Mouse (Mus musculus) gastrocnemius, postnatal 36 days (tissue): ENCODE measurements around the gene Creld2. TPM values are rescaled to one million over a fixed set of nuclear protein-coding genes. Genes with fewer than 3 reads are reported as not detected.
A peak's percentile ranks its signal among the peaks of the same experiment; 100 is the strongest.

Source experiments
- DNase-seq, 2 experiments: peaks; one replicate each; pipeline ENCODE4 v3.0.0; 2022
- intact Hi-C: fragments of 180-260 bp; cut with DNase I; formaldehyde crosslinking; loops from one replicate; pipeline ENCODE4 v1.15.1; 2025
- total RNA-seq, 2 experiments: library from RNA; stranded (reverse); gene quantifications; 2 replicates each; pipeline ENCODE4 v1.2.3; 2021

Gene Creld2
- total RNA-seq, 2 experiments from 2014 or later = 6.6 to 8.9 TPM

- intact Hi-C loops = loop anchor here (1.0 to 5.0 kb wide), 3 partner anchors 48 to 249 kb away; partner anchors contain the start of gene Trabd
Measured at GRCm38 (mm10) chr15:88827991-88828799, 8.7 kb downstream of the Creld2 start.

GRCm38 (mm10) chr15:88828800-88829705 lies 9.6 kb downstream of the Creld2 start:
- intact Hi-C loops = loop anchor here (1.0 to 5.0 kb wide), 3 partner anchors 47 to 248 kb away; partner anchors contain the start of gene Trabd
- DNase-seq = peak; percentile 86 to 88

More at GRCm38 (mm10) chr15:88827991-88828799, 8.7 kb downstream of the Creld2 start:
- DNase-seq = peak; percentile 56 to 61

GRCm38 (mm10) chr15:88829791-88830440 lies 10.5 kb downstream of the Creld2 start:
- DNase-seq = no peak
- intact Hi-C loops = loop anchor here (5.0 kb wide), 1 partner anchor 247 kb away; the partner anchor contains the start of gene Trabd

GRCm38 (mm10) chr15:88830696-88831095 lies 11.2 kb downstream of the Creld2 start:
- DNase-seq = no peak
- intact Hi-C loops = no loop called here

- DNase-seq = peak in 1 of 2 experiments; percentile 69
- intact Hi-C loops = no loop called here
Measured at GRCm38 (mm10) chr15:88831482-88831881, 12.0 kb downstream of the Creld2 start.

- intact Hi-C loops = no loop called here
- DNase-seq = no peak
Measured at GRCm38 (mm10) chr15:88832536-88832935, 13.1 kb downstream of the Creld2 start.

- intact Hi-C loops = loop anchor here (2.0 kb wide), 1 partner anchor 27 kb away; the partner anchor contains the start of gene Pim3
- DNase-seq = no peak
Measured at GRCm38 (mm10) chr15:88836031-88836430, 16.6 kb downstream of the Creld2 start.

- intact Hi-C loops = loop anchor here (2.0 kb wide), 1 partner anchor 26 kb away; the partner anchor contains the start of gene Pim3
- DNase-seq = no peak
Measured at GRCm38 (mm10) chr15:88836571-88836970, 17.1 kb downstream of the Creld2 start.

GRCm38 (mm10) chr15:88837199-88837932 lies 17.9 kb downstream of the Creld2 start:
- intact Hi-C loops = loop anchor here (2.0 kb wide), 1 partner anchor 25 kb away; the partner anchor contains the start of gene Pim3
- DNase-seq = peak; percentile 51 to 66

- intact Hi-C loops = loop anchor here (2.0 kb wide), 1 partner anchor 25 kb away; the partner anchor contains the start of gene Pim3
- no peak for DNase-seq
Measured at GRCm38 (mm10) chr15:88837977-88838376, 18.5 kb downstream of the Creld2 start.

GRCm38 (mm10) chr15:88839271-88839670 lies 19.8 kb downstream of the Creld2 start:
- intact Hi-C loops = no loop called here
- peak; percentile 60 to 74 for DNase-seq

GRCm38 (mm10) chr15:88840126-88840525 lies 20.7 kb downstream of the Creld2 start:
- DNase-seq = no peak
- intact Hi-C loops = no loop called here

GRCm38 (mm10) chr15:88841160-88841559 lies 21.7 kb downstream of the Creld2 start:
- intact Hi-C loops = no loop called here
- DNase-seq = no peak

- intact Hi-C loops = no loop called here
- no peak for DNase-seq
Measured at GRCm38 (mm10) chr15:88841580-88842299, 22.3 kb downstream of the Creld2 start.

- intact Hi-C loops = no loop called here
- no peak for DNase-seq
Measured at GRCm38 (mm10) chr15:88842300-88842673, 22.8 kb downstream of the Creld2 start.

- intact Hi-C loops = no loop called here
- DNase-seq = no peak
Measured at GRCm38 (mm10) chr15:88843486-88844097, 24.1 kb downstream of the Creld2 start.

- intact Hi-C loops = no loop called here
- DNase-seq = no peak
Measured at GRCm38 (mm10) chr15:88844966-88845365, 25.5 kb downstream of the Creld2 start.

- DNase-seq = no peak
- intact Hi-C loops = no loop called here
Measured at GRCm38 (mm10) chr15:88848661-88849060, 29.2 kb downstream of the Creld2 start.
